Mouse (Mus musculus) olfactory bulb, adult 2 months (tissue): ENCODE data around the gene Lmo2. TPM values are rescaled to one million over a fixed set of nuclear protein-coding genes. Genes with fewer than 3 reads are reported as not detected.

Experiments
- H3K27ac ChIP-seq: fragments of 200-500 bp; 2 replicates; pipeline ENCODE4 v1.5.1; 2012; ENCODE audit warnings: low read depth, low read length; ENCODE audit not compliant: insufficient read depth
- H3K4me1 ChIP-seq: fragments of 200-500 bp; 2 replicates; pipeline ENCODE4 v1.6.1; 2012; ENCODE audit warnings: low read length; ENCODE audit not compliant: control insufficient read depth, insufficient read depth
- H3K4me3 ChIP-seq: fragments of 200-500 bp; 2 replicates; pipeline ENCODE4 v1.5.1; 2012; ENCODE audit warnings: mild to moderate bottlenecking, low read depth, low read length, moderate library complexity; ENCODE audit not compliant: insufficient read depth
- CTCF ChIP-seq: fragments of 200-500 bp; IDR thresholded peaks from 2 replicates; pipeline ENCODE4 v1.5.1; 2012; ENCODE audit warnings: low read depth, mild to moderate bottlenecking, low read length, moderate library complexity; ENCODE audit not compliant: insufficient read depth
- POLR2A ChIP-seq: fragments of 200-500 bp; IDR thresholded peaks from 2 replicates; pipeline ENCODE4 v1.6.1; 2012; ENCODE audit warnings: mild to moderate bottlenecking, low read depth, low read length, moderate library complexity; ENCODE audit not compliant: insufficient read depth
- WGBS: fragments of 180-500 bp; shearing (Covaris S2); methylation state at CpG from one replicate; pipeline ENCODE4 v1.1.7; 2018; 5-methylcytosine and 5-hydroxymethylcytosine counted together
- polyA plus RNA-seq: library from polyadenylated mRNA; stranded (reverse); fragments of >200 nt; gene quantifications from 2 replicates; pipeline ENCODE4 v1.2.4, GENCODE M21; 2012; ENCODE audit warnings: low replicate concordance; ENCODE audit not compliant: missing spikeins, insufficient read depth, insufficient read length

Lmo2 gene
- polyA plus RNA-seq: not detected in 2 replicates

DNA sequence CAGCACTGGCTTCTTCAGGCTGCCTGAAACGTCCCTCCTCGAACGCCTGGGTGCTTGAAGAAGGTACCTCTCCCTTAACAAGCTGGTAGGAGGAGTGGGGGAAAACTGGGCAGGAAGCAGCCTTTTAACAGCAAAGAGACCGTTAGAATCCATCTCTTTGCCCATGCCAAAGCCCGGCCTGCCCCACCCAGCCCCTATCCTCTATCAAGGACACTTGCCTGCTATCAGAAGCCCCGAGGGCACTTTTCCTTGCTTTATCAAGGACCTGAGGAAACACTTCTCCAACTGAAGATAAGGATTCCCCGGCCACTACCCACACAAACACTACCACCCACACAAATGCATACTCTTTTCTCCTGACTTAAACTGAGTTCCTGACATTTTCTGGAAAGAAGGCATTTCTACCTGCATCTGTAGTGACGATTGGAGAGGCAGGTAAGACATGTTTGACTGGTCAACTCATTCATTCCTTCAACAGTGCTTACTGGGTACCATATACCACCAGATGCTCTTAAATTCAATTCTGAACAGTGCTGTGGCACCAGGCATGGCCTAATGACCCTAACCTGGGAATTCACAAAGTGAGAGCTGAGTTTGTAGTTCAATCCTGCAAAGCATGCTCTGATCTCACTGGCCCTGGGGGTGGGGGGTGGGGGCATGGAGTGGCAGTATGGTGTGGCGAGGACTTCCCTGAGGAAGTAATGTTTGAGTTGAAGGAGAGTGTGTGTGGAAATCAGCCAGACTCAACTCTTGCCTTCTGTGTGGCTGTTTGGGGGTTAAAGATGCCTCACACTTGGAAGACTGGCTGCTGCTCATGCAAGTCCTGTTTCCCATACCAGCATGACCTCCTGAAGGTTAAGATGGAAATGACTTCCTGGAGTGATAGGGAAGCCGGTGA, at the start of gene Lmo2:
Gene Lmo2 (plus strand): TSS at position 338 of the 898 bp plus-strand sequence.
- WGBS: 83% methylated on average over 10 of the region's 10 CpGs
- H3K27ac ChIP-seq: no peak within 1 kb of the TSS
- no peak for TF ChIP-seq POLR2A
- no peak for TF ChIP-seq CTCF

DNA sequence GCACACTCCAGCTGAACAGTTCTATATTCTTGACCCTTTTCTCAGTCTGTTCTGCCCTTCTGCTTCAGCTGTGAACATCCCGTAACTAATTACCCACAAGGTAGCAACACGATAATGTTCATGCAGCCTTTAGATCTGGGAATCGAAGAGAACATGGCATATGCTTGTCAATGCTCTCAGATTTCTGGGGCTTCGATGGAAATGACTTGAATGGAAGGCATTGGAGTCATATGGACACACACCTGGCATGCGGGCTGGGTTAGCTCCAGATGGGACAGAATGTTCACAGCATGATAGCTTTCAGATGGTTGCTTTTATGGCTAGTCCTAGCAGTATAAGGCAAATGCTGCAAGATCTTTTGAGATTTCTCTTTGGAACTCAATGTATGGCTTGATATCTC, 47.2 kb upstream of the Lmo2 start:
- WGBS: 91% methylated on average over 5 of the region's 5 CpGs
- no peak overlapping the region for H3K27ac ChIP-seq
- peaks cover 5% of the 10 kb centered on the region; the same call in 1 of the 2 replicates for H3K4me1 ChIP-seq
- TF ChIP-seq POLR2A (no peak), CTCF (no peak)
- no peak overlapping the region for H3K4me3 ChIP-seq

More for the DNA sequence above, at the start of gene Lmo2:
- Histone ChIP-seq H3K4me3 (no peak within 1 kb of the TSS), H3K4me1 (peaks cover 2% of the 10 kb centered on the region; the same call in 1 of the 2 replicates)

DNA sequence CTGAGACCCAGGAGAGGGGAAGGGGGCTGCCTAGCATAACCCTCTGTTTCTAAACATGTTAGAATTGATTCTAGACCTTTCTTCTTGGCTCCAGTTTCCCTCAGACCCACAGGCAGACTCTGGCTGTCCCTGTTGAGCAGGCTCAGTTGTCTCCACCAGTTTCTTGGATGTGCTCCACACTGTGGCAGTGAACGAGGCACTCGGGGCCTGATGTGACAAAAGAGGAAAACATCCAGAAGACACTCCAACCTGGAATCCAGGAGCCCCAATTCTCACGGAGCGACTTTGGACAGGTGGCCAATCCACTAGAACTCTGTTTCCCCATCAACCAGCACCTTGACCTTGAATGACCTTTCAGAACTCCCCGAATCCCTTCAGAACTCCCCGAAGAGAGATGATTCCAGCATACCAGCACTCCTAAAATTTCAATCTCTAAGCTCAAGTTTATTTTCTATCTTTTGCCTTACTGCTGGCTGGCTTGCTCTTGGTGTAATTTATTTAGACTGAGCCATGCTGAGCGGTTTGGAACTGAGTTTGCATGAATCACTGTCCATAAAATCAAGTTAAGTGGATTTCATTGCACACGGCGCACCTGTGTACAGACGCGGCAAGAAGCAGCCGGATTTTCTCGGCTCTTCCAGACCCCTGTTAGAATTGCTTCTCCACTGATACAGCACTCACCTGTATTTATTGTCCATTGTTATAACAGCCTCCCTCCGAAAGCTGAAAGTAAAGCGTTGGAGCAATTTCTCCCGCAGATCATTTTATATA, 45.1 kb upstream of the Lmo2 start:
- Histone ChIP-seq H3K27ac (no peak overlapping the region), H3K4me3 (no peak overlapping the region), H3K4me1 (no peaks in the 10 kb centered on the region)
- 87% methylated on average over 16 of the region's 16 CpGs for WGBS
- TF ChIP-seq POLR2A (no peak), CTCF (no peak)

DNA sequence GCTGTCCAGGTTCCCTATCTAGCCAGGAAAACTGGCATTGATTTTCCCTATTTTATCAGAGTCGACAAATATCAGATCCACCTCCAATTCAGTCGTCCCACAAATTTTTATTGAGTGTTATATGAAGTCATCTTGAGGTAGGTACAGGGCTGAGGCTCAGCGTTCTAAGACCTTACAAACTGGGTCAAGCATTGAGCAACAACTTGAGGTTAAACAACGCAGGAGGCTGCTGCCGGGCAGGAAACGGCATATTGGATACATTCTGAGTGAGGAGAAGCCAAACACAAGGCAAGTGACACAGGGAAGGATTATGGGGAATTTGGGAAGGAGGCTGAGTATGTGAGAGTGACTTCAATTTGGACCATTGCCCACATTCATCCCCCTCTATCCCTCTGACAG, 44.5 kb upstream of the Lmo2 start:
- no peaks in the 10 kb centered on the region for H3K4me1 ChIP-seq
- WGBS: 88% methylated on average over 6 of the region's 6 CpGs

DNA sequence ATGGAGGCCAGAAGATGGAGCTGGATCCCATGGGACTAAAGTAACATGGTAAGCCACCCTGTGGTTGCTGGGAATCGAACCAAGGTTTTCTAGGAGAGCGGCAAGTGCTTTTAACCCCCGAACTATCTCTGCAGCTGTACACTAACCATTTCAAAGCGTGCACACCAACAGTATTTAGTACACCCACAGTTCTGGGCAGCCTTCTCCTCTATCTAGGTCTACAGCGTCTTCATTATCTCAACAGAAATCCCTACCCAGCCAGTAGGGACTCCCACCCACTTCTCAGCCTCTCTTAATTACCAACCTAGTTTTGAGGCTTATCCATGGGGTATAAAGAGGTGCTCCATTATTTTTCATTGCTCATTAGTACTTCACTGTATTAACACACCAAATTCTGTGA, 41.7 kb upstream of the Lmo2 start:
- no peak for TF ChIP-seq POLR2A
- TF ChIP-seq CTCF: no peak
- H3K4me1 ChIP-seq: no peaks in the 10 kb centered on the region
- 94% methylated on average over 5 of the region's 5 CpGs for WGBS
- H3K4me3 ChIP-seq: no peak overlapping the region
- H3K27ac ChIP-seq: no peak overlapping the region

More for the DNA sequence above, 44.5 kb upstream of the Lmo2 start:
- Histone ChIP-seq H3K4me3 (no peak overlapping the region), H3K27ac (no peak overlapping the region)
- TF ChIP-seq POLR2A (no peak), CTCF (no peak)

DNA sequence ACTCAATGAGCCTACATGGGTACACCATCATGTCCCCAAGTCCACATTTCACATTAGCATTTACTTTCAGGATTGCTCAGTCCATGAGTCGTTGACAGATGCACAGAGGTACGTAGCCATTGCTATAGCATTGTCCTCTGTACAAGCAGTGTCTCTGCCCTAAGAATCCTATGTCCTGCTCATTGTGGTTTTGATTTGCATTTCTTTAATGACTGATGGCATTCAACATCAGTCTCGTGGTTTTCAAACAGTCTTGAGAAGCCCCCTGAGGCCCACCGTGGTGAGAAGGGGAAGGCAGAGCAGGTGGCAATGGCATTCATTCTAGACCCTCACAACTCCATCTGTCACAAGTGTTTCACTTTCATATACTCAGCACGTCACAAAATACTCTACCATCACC, 40.4 kb upstream of the Lmo2 start:
- no peaks in the 10 kb centered on the region for H3K4me1 ChIP-seq
- WGBS: 91% methylated on average over 5 of the region's 5 CpGs
- no peak overlapping the region for H3K27ac ChIP-seq
- no peak overlapping the region for H3K4me3 ChIP-seq
- TF ChIP-seq CTCF (no peak), POLR2A (no peak)

DNA sequence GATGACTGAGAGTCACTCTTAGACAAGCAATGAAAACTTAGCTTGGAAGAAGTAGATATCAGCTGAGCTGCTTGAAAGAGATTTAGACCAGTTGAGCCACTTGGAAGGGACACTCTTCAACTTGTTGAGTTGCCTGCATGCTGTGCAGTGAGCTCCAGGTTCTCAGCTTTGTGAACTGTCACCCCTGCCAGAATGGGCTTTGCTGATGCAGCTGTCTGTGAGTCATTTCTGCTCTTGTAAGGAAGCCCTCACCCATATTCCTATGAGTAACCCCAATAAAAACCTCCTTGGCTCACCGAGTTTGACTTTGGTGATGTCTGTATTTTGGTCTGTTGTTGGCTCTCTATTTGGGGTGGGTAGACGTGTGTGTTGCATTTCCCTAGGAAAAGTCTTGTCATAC, 39.4 kb upstream of the Lmo2 start:
- Histone ChIP-seq H3K4me1 (no peaks in the 10 kb centered on the region), H3K4me3 (no peak overlapping the region), H3K27ac (no peak overlapping the region)
- TF ChIP-seq POLR2A: no peak
- no peak for TF ChIP-seq CTCF
- 59% methylated on average over 2 of the region's 2 CpGs for WGBS

DNA sequence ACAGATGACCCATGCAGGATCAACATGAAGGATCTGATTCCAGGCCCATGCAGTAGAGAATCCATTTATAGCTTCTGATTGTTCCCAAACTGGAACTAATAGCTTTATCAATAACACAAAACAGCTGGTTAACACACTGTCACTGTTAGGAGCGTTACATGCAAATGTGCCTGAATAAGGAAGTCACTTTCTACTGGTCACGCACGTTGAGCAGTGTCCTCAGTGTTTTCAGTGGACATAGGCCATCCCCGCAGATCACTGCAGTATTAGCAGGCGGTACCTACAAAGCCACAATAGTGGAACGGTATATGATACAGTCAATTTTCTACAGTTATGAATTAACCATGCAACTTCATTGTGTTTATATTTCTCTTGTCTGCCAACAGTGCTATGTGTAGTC, 38.3 kb upstream of the Lmo2 start:
- H3K27ac ChIP-seq: no peak overlapping the region
- H3K4me3 ChIP-seq: no peak overlapping the region
- 92% methylated on average over 6 of the region's 6 CpGs for WGBS
- no peaks in the 10 kb centered on the region for H3K4me1 ChIP-seq
- TF ChIP-seq POLR2A (no peak), CTCF (no peak)

DNA sequence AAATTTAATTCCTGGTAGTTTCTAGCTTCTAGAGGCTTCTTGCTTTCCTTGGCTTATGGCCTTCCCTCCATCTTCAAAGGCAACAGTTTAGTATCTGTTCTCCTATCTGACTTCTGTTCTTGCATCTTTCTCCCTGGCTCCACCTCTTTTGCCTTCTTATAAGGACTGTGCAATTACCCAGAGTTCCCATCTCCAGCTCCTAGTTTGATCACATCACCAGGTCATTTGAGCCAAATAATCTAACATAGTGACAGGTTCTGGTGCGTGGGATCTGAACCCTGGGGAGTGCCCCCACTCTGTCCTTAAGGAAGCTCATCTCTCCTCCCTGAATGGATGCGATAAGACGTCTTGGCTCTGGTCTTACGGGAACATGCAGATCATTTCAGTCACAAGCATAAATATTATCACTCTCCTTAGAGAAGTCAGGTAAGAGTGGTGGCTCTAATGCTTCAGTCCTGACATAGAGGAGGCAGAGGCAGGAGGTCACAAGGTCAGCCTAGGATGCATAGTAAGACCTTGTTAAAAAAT, 31.1 kb upstream of the Lmo2 start:
- 96% methylated on average over 4 of the region's 4 CpGs for WGBS
- Histone ChIP-seq H3K4me1 (peaks cover 6% of the 10 kb centered on the region), H3K4me3 (no peak overlapping the region), H3K27ac (no peak overlapping the region)
- TF ChIP-seq CTCF (no peak), POLR2A (no peak)
